Mouse (Mus musculus) skeletal muscle tissue, adult 2 months (tissue): ENCODE data around the gene Ap1g2.

Source experiments
- DNase-seq: peaks from one replicate; pipeline ENCODE4 v3.0.0-alpha.2; 2012; ENCODE audit warnings: low read depth, low spot score

The Ap1g2 gene

DNA sequence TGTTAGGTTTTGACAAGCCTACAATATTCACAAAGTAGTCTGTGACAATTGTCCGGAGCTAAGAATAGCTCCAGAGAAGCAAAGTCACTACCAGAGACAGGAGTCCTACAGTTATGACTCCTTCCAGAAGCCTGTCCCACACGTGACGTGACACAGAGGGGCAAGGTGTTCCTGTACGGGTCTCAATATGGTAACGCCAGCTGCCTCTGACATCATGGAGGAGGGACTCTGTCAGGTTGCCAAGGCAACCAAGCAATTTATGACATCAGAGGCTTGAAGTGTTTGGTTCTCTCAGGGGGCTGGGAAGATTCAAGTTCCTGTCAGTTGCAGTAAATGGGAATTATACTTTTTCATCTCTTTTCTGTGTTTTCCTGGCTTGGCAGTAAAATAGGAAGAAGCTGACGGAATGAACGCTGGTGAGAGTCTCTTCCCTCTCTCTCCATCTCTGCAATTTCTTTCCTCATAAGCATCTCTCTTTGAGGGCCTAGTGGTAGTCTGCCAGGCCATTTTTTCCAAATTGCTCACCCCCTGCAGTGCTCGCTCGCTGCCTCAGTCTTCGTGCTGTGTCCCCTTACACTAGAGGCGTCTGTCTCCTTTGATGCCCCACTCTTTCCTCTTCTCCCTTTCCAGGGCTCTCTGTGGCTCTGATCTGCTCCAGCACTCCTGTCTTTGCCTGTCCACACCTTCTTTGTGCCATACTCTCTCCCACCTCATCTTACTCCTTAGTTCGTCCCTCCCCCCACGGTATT lies 17.0 kb downstream of the Ap1g2 start:
- DNase-seq: no peak

- DNase-seq: no peak
These were observed 20.3 kb downstream of the Ap1g2 start for GRCm38 (mm10) chr14:55086009-55086514.

DNA sequence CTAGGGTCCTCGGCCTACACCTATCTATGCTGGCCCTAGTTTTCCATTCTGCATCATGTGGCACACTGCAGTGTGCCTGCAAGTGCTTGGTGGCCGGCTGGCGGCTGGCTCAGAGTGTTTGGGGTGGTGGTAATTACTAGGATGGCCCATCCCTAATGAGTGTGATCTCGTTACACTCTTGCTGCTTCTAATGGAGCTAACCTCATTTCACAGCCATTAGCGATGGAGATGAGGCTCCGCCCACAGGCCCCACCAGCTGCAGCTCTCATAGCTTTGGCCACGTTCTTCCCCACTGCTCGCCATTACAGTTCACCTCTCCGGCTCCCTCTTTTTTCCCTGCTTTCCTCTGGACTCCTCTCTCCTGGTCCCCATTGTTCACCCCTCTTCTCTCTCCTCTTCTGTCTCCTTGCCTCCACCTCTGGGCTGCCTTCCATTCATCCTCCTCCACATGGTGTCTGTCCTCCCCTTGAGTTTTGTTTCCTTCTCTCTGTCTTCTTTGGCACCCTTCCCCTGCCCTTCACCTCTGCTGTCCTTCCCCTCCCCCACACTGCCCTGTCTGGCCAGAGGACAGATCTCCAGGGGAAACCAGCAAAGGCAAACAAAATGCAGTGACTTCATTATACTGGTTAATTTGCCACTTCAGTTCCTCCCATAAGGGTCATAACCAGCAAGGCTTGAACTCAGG lies 20.9 kb downstream of the Ap1g2 start:
- no peak for DNase-seq

DNA sequence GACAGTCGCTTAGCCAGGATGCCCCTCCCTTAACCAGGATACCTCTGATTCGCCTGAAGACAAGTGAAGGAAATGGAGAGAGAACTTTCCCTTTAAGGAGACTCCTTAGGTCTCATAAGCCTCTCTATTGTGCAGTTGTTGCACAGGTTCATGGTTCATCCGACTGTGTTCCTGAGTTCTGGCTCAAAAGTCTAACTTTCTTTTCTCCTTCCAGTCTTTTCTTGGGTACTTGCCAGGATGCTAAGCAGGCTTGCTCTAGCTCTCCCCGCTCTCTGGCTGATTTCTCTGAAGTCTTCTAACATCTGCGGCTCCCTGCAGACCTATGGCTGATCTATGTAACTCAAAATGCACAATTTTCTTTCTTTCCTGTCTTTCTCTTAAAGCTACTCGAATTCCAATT lies 22.9 kb downstream of the Ap1g2 start:
- DNase-seq: no peak

- DNase-seq: no peak
These were observed 25.3 kb downstream of the Ap1g2 start for GRCm38 (mm10) chr14:55081105-55081504.

DNA sequence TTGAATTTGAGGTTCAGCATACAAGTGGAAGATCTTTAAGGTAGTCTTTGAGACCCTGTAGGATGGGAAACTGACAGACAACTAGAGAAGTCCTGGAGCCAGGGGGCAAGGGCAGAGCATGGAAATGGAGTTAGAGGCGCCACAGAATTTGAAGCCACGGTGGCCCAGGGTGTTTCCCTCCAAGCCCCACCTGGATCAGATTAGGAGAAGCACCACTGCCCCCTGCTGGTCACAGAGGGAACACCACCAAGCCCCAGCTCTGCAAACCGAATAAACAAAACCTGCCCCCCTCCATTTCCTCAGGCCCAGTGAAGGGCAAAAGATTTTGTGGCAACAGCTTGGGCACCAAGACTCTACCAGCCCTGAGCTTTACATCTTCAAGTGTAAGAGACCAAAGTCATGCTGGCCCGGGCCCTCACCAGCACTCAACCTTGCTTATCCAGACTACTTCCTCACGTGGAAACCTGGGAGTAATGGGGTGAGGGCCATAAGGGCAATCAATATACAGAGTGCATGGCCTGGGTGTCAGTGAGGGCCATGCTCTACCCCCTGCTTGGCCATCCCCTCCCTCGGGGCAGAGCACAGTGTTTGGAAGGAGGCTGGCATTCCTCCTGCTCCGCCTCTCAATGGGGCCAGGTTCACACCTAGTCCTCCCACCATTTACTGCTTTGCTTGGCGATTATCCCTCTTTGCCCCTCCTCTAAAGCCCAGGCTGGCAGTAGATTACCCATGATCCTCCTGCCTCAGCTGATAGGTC lies 27.0 kb downstream of the Ap1g2 start:
- no peak for DNase-seq

GRCm38 (mm10) chr14:55078366-55078989 lies 27.9 kb downstream of the Ap1g2 start:
- no peak for DNase-seq

GRCm38 (mm10) chr14:55077481-55078365 lies 28.7 kb downstream of the Ap1g2 start:
- no peak for DNase-seq

DNA sequence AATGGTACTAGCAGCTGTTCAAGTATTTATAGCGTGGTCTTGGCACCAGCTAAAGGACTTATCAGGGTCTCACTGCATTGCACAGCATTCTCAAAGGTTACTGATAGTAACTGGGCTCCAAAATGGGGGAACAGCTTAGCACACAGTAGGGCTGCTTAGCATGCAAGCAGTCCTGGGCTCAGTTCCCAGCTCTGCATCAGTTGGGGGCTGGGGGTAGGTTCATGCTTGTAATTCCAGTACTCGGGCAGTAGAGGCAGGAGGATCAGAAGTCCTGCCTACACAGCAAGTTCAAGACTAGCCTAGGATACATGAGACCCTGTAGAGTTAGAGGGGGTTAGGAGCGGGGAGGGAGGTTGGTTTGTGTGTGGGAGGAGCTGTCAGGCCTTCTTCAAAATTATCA lies 29.4 kb downstream of the Ap1g2 start:
- no peak for DNase-seq

- DNase-seq: no peak
These were observed 30.2 kb downstream of the Ap1g2 start for GRCm38 (mm10) chr14:55076224-55076623.

- no peak for DNase-seq
These were observed 32.0 kb downstream of the Ap1g2 start for GRCm38 (mm10) chr14:55074416-55074815.

DNA sequence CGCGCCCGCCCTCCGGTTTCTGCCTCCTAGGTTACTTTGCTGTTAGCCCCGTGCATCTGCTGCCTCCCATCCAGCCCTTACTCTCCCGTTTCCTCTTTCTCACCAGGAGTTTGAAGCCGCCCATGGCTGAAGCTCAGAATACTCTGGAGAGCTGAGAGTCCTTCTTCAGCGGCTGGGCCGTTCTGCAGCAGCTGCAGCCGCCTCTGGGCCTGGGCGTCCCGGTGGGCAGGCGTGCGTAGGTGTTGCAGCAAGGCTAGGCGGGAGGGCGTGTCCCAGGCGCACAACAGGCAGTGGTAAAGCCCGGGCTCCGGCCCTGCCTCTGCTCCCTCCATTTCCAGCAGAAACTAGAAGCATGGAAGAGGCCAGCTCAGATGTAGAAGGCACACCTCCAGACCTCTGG lies 34.6 kb downstream of the Ap1g2 start:
- DNase-seq: no peak

GRCm38 (mm10) chr14:55066042-55066441 lies 40.4 kb downstream of the Ap1g2 start:
- no peak for DNase-seq

GRCm38 (mm10) chr14:55065391-55065790 lies 41.0 kb downstream of the Ap1g2 start:
- DNase-seq: no peak

DNA sequence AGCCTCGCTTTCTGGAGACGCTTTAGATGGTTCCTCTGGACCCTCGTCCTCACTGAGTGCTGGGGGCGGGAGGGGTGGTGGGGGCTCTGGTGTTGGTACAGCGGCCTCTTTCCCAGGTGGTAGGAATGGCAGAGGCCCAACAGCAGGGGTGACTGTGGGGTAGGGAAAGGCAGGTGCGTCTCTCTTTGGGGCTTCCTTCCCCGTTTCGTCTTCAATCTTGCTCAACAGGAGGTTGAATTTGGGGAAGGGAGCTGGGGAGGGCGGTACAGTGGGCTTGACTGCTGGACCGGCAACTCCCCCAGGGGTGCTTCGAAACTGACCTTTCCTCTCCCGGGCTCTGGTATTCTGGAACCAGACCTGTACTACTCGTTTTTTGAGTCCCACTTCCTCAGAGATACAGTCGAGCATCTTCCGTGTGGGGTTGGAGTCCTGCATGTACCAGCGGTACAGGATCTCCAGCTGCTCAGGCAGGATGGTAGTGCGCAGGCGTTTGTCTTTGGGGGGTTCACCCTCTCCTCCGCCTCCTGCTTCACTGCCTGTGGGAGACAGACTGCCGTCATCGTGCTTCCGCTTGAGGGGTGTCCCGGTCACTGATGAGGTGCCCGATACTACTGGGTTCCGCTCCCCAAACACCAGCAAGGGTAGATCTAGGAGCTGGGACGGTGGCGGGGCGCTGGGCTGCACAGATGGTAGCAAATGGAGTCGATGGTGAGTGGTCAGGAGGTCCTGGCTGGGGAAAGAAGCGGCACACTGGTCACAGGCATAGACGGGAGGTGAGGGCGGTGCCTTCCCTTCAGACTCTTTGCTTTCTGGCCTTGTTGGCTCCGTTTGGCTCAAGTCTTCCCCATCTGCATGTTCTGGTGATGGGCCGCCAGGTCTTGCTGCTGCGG lies 41.7 kb downstream of the Ap1g2 start:
- no peak for DNase-seq

DNA sequence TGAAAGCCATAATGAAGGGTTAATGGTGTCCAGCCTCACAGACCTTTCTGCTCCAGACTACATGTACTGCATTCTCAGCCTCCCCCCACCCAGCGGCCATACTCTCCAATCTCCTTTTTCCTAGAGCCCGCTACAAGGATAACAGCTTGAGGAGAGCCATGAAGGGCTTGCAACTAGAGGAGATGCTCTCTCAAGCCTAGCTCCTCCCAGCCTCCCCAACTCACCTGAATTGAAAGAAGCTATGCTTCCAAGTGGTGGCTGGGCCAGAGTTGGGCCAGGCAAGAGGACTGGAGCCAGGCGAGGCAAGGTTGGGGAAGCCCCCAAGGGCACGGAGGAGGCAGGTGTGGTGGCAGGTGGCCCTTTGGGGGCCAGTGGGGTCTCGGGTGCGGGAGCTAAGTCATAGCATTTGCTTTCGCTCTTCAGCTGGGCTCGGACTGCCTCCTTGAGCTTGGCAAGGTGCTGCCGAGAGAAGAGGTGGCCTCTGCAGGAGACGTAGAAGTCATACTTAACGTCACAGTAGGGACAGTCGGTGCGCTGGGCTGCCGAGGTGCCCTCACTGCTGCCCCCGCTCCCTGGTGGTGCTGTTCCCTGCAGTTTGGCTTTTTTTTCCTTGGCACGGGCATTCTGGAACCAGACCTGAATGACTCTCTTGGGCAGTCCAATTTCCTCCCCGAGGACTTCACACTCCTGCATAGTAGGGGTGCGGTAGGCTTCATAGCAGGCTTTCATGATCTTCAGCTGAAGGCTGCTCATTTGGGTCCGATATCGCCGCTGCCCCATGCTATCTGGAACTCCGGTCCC lies 42.6 kb downstream of the Ap1g2 start:
- no peak for DNase-seq

GRCm38 (mm10) chr14:55063117-55063516 lies 43.3 kb downstream of the Ap1g2 start:
- no peak for DNase-seq

DNA sequence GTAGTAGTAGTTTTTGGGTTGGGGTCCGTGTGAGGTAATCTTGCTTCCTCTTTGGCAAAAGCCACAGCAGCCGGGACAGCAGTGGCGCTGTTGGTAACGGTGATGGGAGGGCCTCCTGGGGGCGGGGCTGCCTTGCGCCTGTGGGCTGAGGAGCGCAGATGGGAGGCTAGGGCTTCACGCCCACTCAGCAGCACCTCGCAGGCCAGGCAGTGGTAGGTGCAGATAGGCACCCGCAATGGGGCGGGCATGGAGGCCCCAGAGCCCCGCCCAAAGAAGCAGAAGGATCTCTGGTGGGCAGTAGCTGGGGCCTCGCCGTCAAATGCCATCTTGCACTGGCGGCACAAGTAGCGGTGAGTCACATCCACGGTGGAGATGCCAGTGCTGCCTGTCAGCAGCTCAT lies 43.8 kb downstream of the Ap1g2 start:
- no peak for DNase-seq

DNA sequence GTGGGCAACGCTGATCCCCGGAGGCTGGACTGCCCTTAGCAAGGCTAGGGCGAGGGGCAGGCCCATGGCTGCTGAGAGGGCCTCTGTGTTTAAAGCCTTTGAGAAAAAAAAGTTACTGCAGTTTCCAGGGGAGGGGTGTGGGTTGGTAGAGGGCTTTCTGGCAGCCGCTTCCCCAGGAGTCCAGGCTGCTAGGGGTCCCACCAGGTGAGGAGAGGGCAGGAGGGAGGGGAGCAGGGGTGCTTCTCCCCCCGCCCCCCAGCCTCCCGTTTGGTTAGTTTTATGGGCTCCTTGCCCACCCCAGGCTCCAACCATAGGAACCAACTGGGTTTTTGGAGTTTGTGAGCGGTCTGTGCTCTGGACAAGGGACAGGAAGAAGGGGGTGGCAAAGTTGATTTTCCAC lies 44.5 kb downstream of the Ap1g2 start:
- DNase-seq: no peak
